Mouse (Mus musculus): Measurements from ENCODE around the gene Gas7. TPM values are rescaled to one million over a fixed set of nuclear protein-coding genes. Genes with fewer than 3 reads are reported as not detected.
A peak's percentile ranks its signal among the peaks of the same experiment; 100 is the strongest.

The Gas7 gene
- total and polyA plus RNA-seq, 2 experiments from 2014 or later = 46.8 to 76.0 TPM

GRCm38 (mm10) chr11:67632906-67633305 is 177.7 kb downstream of the Gas7 start:
- WGBS = 73% methylated on average over 8 of the region's 8 CpGs
- H3K4me3 ChIP-seq (ENCODE audit: low read length) = no peak overlapping the region
- H3K27me3 ChIP-seq (ENCODE audit: insufficient read depth, low read length) = no peaks in the 10 kb centered on the region
- H3K36me3 ChIP-seq (ENCODE audit: insufficient read depth, low read length) = no peaks in the 10 kb centered on the region
- no peaks in the 10 kb centered on the region for H3K4me1 ChIP-seq (ENCODE audit: insufficient read depth, low read length)
- TF ChIP-seq CTCF (IDR thresholded peaks at IDR 0.05; ENCODE audit: low read depth) = no peak
- H3K9ac ChIP-seq (replicated peaks; ENCODE audit: low read length) = no peak overlapping the region
- DNase-seq (ENCODE audit: low spot score) (no peak), ATAC-seq (no peak)
- H3K4me2 ChIP-seq (ENCODE audit: low read depth, low read length) = no peak overlapping the region
- no peaks in the 10 kb centered on the region for H3K9me3 ChIP-seq (ENCODE audit: low read length)
- H3K27ac ChIP-seq = no peak overlapping the region

GRCm38 (mm10) chr11:67633620-67634229 is 178.5 kb downstream of the Gas7 start:
- no peaks in the 10 kb centered on the region for H3K36me3 ChIP-seq (ENCODE audit: insufficient read depth, low read length)
- no peak overlapping the region for H3K9ac ChIP-seq (replicated peaks; ENCODE audit: low read length)
- H3K4me1 ChIP-seq (ENCODE audit: insufficient read depth, low read length) = no peaks in the 10 kb centered on the region
- H3K4me2 ChIP-seq (ENCODE audit: low read depth, low read length) = no peak overlapping the region
- H3K27me3 ChIP-seq (ENCODE audit: insufficient read depth, low read length) = no peaks in the 10 kb centered on the region
- TF ChIP-seq CTCF (IDR thresholded peaks at IDR 0.05; ENCODE audit: low read depth) = no peak
- DNase-seq (ENCODE audit: low spot score) (no peak), ATAC-seq (no peak)
- 59% methylated on average over 3 of the region's 3 CpGs for WGBS
- H3K4me3 ChIP-seq (ENCODE audit: low read length) = no peak overlapping the region
- no peak overlapping the region for H3K27ac ChIP-seq
- no peaks in the 10 kb centered on the region for H3K9me3 ChIP-seq (ENCODE audit: low read length)

DNA sequence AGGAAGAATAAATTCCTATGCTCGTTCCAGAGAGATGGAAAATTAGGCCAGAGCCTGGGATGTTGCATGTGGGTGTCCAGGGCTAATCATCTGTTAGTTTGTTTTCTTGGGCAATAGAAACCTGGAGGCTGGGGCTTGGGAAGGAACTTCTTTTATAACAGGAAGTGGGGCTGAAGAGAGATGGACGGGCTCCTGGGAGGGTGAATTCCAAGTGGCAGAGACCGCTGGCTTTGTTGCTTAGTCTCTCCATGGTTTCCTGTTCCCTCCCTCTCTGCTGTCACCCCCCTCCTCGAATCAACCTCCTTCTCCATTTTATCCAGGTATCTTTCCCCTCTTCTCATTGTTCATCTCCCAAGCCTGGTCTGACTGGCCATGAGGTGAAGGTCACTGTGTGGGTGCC is 181.0 kb downstream of the Gas7 start:
- ATAC-seq (no peak), DNase-seq (ENCODE audit: low spot score) (no peak)
- H3K9me3 ChIP-seq (ENCODE audit: low read length) = no peaks in the 10 kb centered on the region
- no peaks in the 10 kb centered on the region for H3K27me3 ChIP-seq (ENCODE audit: insufficient read depth, low read length)
- H3K36me3 ChIP-seq (ENCODE audit: insufficient read depth, low read length) = no peaks in the 10 kb centered on the region
- H3K9ac ChIP-seq (replicated peaks; ENCODE audit: low read length) = no peak overlapping the region
- no peak overlapping the region for H3K27ac ChIP-seq
- no peak for TF ChIP-seq CTCF (IDR thresholded peaks at IDR 0.05; ENCODE audit: low read depth)
- H3K4me1 ChIP-seq (ENCODE audit: insufficient read depth, low read length) = no peaks in the 10 kb centered on the region
- WGBS = 74% methylated on average over 4 of the region's 4 CpGs
- no peak overlapping the region for H3K4me2 ChIP-seq (ENCODE audit: low read depth, low read length)
- H3K4me3 ChIP-seq (ENCODE audit: low read length) = no peak overlapping the region

DNA sequence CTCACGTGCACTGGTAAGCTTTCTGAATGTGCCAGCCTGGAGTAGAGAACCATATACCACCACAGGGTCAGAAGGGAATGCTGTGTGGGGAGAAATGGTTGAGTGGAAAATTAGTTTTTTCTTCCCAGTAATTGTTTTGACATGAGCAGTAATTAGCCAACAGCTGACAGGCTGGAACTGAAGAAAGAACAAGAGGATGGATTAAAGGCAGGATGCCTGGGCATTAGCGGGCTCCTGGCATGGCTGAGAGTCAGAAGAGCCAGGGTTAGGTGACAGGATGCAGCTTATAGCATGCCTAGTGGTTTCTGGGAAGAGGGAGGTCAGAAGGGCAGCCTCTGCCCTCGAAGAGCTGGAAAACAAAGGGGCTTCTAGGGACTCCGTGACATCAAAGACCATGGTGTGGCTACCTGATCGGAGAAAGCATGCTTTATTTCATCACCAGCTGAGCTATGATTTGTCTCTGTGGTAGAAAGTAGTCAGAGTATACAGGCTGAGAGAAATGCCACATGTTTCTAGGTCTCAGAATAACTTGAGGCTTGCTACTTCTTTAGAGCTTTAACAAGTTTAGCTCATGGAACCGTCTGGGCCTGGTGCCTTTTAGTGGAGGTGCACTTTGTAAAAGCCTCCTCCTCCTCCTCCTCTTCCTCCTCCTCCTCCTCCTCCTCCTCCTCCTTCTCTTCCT is 181.8 kb downstream of the Gas7 start:
- H3K4me1 ChIP-seq (ENCODE audit: insufficient read depth, low read length) = no peaks in the 10 kb centered on the region
- no peak overlapping the region for H3K9ac ChIP-seq (replicated peaks; ENCODE audit: low read length)
- H3K36me3 ChIP-seq (ENCODE audit: insufficient read depth, low read length) = no peaks in the 10 kb centered on the region
- no peak overlapping the region for H3K27ac ChIP-seq
- H3K9me3 ChIP-seq (ENCODE audit: low read length) = no peaks in the 10 kb centered on the region
- 49% methylated on average over 6 of the region's 6 CpGs for WGBS
- TF ChIP-seq CTCF (IDR thresholded peaks at IDR 0.05; ENCODE audit: low read depth) = no peak
- DNase-seq (ENCODE audit: low spot score) = no peak
- ATAC-seq = no peak
- H3K4me2 ChIP-seq (ENCODE audit: low read depth, low read length) = no peak overlapping the region
- H3K27me3 ChIP-seq (ENCODE audit: insufficient read depth, low read length) = no peaks in the 10 kb centered on the region
- no peak overlapping the region for H3K4me3 ChIP-seq (ENCODE audit: low read length)

DNA sequence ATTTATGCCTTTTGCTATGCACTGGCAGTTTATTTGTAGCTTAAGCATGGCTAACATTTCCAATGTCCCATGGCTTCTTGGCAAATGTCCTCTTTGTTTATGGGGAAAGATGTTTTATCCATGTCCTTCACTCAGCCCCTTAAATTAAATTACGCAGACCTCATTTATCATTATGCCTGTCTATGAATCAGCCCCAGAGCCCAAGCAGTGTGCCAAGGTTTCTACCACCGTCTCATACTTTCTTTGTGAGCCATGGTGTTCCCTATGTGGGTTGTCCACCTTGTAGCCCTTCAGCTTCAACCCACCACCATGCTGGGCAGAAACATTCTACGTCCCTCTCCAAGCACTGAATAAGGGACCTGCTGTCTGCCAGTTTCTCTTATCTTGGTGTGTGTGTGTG is 183.2 kb downstream of the Gas7 start:
- no peaks in the 10 kb centered on the region for H3K36me3 ChIP-seq (ENCODE audit: insufficient read depth, low read length)
- H3K27me3 ChIP-seq (ENCODE audit: insufficient read depth, low read length) = no peaks in the 10 kb centered on the region
- no peaks in the 10 kb centered on the region for H3K9me3 ChIP-seq (ENCODE audit: low read length)
- H3K4me2 ChIP-seq (ENCODE audit: low read depth, low read length) = no peak overlapping the region
- 0 out of 2 replicates have a peak overlapping the region, but pooled peaks have one; percentile 26 for H3K27ac ChIP-seq
- ATAC-seq (no peak), DNase-seq (ENCODE audit: low spot score) (peak; percentile 15)
- H3K4me1 ChIP-seq (ENCODE audit: insufficient read depth, low read length) = no peaks in the 10 kb centered on the region
- no peak for TF ChIP-seq CTCF (IDR thresholded peaks at IDR 0.05; ENCODE audit: low read depth)
- 39% methylated on average over 3 of the region's 3 CpGs for WGBS
- no peak overlapping the region for H3K9ac ChIP-seq (replicated peaks; ENCODE audit: low read length)
- no peak overlapping the region for H3K4me3 ChIP-seq (ENCODE audit: low read length)

- ATAC-seq (no peak), DNase-seq (ENCODE audit: low spot score) (no peak)
- H3K27me3 ChIP-seq (ENCODE audit: insufficient read depth, low read length) = no peaks in the 10 kb centered on the region
- no peak overlapping the region for H3K9ac ChIP-seq (replicated peaks; ENCODE audit: low read length)
- 93% methylated on average over 6 of the region's 6 CpGs for WGBS
- H3K4me1 ChIP-seq (ENCODE audit: insufficient read depth, low read length) = no peaks in the 10 kb centered on the region
- H3K9me3 ChIP-seq (ENCODE audit: low read length) = no peaks in the 10 kb centered on the region
- TF ChIP-seq CTCF (IDR thresholded peaks at IDR 0.05; ENCODE audit: low read depth) = no peak
- no peak overlapping the region for H3K4me2 ChIP-seq (ENCODE audit: low read depth, low read length)
- no peak overlapping the region for H3K4me3 ChIP-seq (ENCODE audit: low read length)
- no peaks in the 10 kb centered on the region for H3K36me3 ChIP-seq (ENCODE audit: insufficient read depth, low read length)
- H3K27ac ChIP-seq = no peak overlapping the region
Measured at GRCm38 (mm10) chr11:67640299-67640698, 185.1 kb downstream of the Gas7 start.

DNA sequence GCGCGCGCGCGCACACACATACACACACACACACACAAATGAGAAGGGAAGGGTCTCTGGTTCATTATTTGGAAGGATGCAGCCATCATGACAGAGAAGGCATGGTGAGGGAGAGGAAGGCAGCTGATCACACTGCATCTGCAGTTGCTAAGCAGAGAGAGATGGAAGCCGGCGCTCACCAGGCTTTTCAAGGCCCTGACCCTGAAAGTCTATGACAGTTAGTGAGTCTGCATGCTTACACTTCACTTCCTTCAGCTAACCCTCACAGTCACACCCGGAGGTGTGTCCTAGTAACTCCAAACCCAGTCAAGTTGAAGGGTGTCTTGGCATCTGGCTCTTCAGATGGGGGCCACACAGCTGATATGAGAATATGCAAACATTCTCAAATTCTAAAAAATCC is 187.2 kb downstream of the Gas7 start:
- H3K36me3 ChIP-seq (ENCODE audit: insufficient read depth, low read length) = no peaks in the 10 kb centered on the region
- no peak overlapping the region for H3K4me2 ChIP-seq (ENCODE audit: low read depth, low read length)
- H3K4me1 ChIP-seq (ENCODE audit: insufficient read depth, low read length) = no peaks in the 10 kb centered on the region
- DNase-seq (ENCODE audit: low spot score) = no peak
- H3K9ac ChIP-seq (replicated peaks; ENCODE audit: low read length) = no peak overlapping the region
- H3K27ac ChIP-seq = no peak overlapping the region
- H3K9me3 ChIP-seq (ENCODE audit: low read length) = no peaks in the 10 kb centered on the region
- H3K27me3 ChIP-seq (ENCODE audit: insufficient read depth, low read length) = no peaks in the 10 kb centered on the region
- no peak overlapping the region for H3K4me3 ChIP-seq (ENCODE audit: low read length)
- ATAC-seq = no peak
- TF ChIP-seq CTCF (IDR thresholded peaks at IDR 0.05; ENCODE audit: low read depth) = no peak
- 88% methylated on average over 8 of the region's 8 CpGs for WGBS

All from hindbrain, postnatal 0 days (tissue).